Mouse (Mus musculus) gastrocnemius, adult 18-20 months (tissue): Measurements from ENCODE around the gene Tmem14a. TPM values are rescaled to one million over a fixed set of nuclear protein-coding genes. Genes with fewer than 3 reads are reported as not detected.
"Not testable (repeated sequence)": the region's sequence is repeated elsewhere in the genome, so short reads cannot be mapped to it uniquely, and the experiment has no call there.

Experiments
- DNase-seq: peaks from one replicate; pipeline ENCODE4 v3.0.0; 2021; ENCODE audit warnings: low spot score
- total RNA-seq, 2 experiments: library from RNA; stranded (reverse); gene quantifications; 2 replicates each; pipeline ENCODE4 v1.2.3; 2021

The Tmem14a gene
- total RNA-seq, 2 experiments from 2014 or later: 1.2 to 1.4 TPM

- DNase-seq: no peak
Measured at GRCm38 (mm10) chr1:21252566-21253302, 34.4 kb downstream of the Tmem14a start.

- DNase-seq: no peak
Measured at GRCm38 (mm10) chr1:21253303-21253650, 34.9 kb downstream of the Tmem14a start.

- DNase-seq: no peak
Measured at GRCm38 (mm10) chr1:21253856-21254255, 35.5 kb downstream of the Tmem14a start.

GRCm38 (mm10) chr1:21255625-21256345 is 37.4 kb downstream of the Tmem14a start:
- DNase-seq: no peak

- DNase-seq: no peak
Measured at GRCm38 (mm10) chr1:21256391-21256790, 38.0 kb downstream of the Tmem14a start.

- no peak for DNase-seq
Measured at GRCm38 (mm10) chr1:21256871-21257270, 38.5 kb downstream of the Tmem14a start.

- not testable (repeated sequence) for DNase-seq
Measured at GRCm38 (mm10) chr1:21259981-21260380, 41.6 kb downstream of the Tmem14a start.

GRCm38 (mm10) chr1:21262401-21262800 is 44.0 kb downstream of the Tmem14a start:
- no peak for DNase-seq

GRCm38 (mm10) chr1:21263986-21264385 is 45.6 kb downstream of the Tmem14a start:
- no peak for DNase-seq

- DNase-seq: no peak
Measured at GRCm38 (mm10) chr1:21264747-21265146, 46.4 kb downstream of the Tmem14a start.

GRCm38 (mm10) chr1:21266766-21267165 is 48.4 kb downstream of the Tmem14a start:
- no peak for DNase-seq

- not testable (repeated sequence) for DNase-seq
Measured at GRCm38 (mm10) chr1:21267466-21267865, 49.1 kb downstream of the Tmem14a start.

- DNase-seq: peak; percentile 75
Measured at GRCm38 (mm10) chr1:21271343-21272055, 53.1 kb downstream of the Tmem14a start.

GRCm38 (mm10) chr1:21272056-21272431 is 53.7 kb downstream of the Tmem14a start:
- DNase-seq: peak; percentile 14

- DNase-seq: no peak
Measured at GRCm38 (mm10) chr1:21273091-21273490, 54.7 kb downstream of the Tmem14a start.

- no peak for DNase-seq
Measured at GRCm38 (mm10) chr1:21274437-21275040, 56.2 kb downstream of the Tmem14a start.

- DNase-seq: not testable (repeated sequence)
Measured at GRCm38 (mm10) chr1:21275366-21275765, 57.0 kb downstream of the Tmem14a start.

- not testable (repeated sequence) for DNase-seq
Measured at GRCm38 (mm10) chr1:21276158-21276557, 57.8 kb downstream of the Tmem14a start.
